Mouse (Mus musculus) testis, postnatal 14 days (tissue): ENCODE measurements around the gene Tpm3.

Source experiments
- DNase-seq: peaks from one replicate; pipeline ENCODE4 v3.0.0; 2021; ENCODE audit warnings: low spot score

Gene Tpm3

GRCm38 (mm10) chr3:90136660-90137059 lies 64.2 kb downstream of the Tpm3 start:
- no peak for DNase-seq

- no peak for DNase-seq
Observed at GRCm38 (mm10) chr3:90137606-90138005, 65.2 kb downstream of the Tpm3 start.

- DNase-seq: no peak
Observed at GRCm38 (mm10) chr3:90139962-90140361, 67.5 kb downstream of the Tpm3 start.

GRCm38 (mm10) chr3:90145461-90145860 lies 73.0 kb downstream of the Tpm3 start:
- no peak for DNase-seq

GRCm38 (mm10) chr3:90146651-90147050 lies 74.2 kb downstream of the Tpm3 start:
- DNase-seq: no peak
